Mouse (Mus musculus) MEL (cell line): ENCODE measurements around the gene Rasl12.

ENCODE experiments used
- BHLHE40 ChIP-seq: IDR thresholded peaks from 2 replicates; pipeline ENCODE4 v1.6.1; 2012; ENCODE audit warnings: low read depth, mild to moderate bottlenecking, inconsistent platforms, low read length, improper control_type of control experiment, borderline replicate concordance
- CTCF ChIP-seq, 3 experiments: IDR thresholded peaks in 2 of 3; conservative IDR thresholded peaks in 1 of 3; 2 replicates each; pipeline ENCODE4 v1.5.1; 2011 to 2012; ENCODE audit warnings: low read length in 3 of 3, low read depth in 2 of 3, mild to moderate bottlenecking in 2 of 3, improper control_type of control experiment in 1 of 3, inconsistent platforms in 1 of 3, mixed read lengths in 1 of 3, moderate library complexity in 1 of 3; ENCODE audit not compliant: control insufficient read depth in 1 of 3, insufficient read depth in 1 of 3, poor library complexity in 1 of 3, severe bottlenecking in 1 of 3
- EP300 ChIP-seq, 2 experiments: IDR thresholded peaks; 2 replicates each; pipeline ENCODE4 v1.6.1; 2011; ENCODE audit warnings: improper control_type of control experiment in 2 of 2, low read length in 2 of 2, low read depth in 1 of 2, mild to moderate bottlenecking in 1 of 2
- MXI1 ChIP-seq: IDR thresholded peaks from 2 replicates; pipeline ENCODE4 v1.6.1; 2011; ENCODE audit warnings: mild to moderate bottlenecking, low read depth, low read length, improper control_type of control experiment
- MYC ChIP-seq: IDR thresholded peaks from 2 replicates; pipeline ENCODE4 v1.6.1; 2011; ENCODE audit warnings: low read depth, mild to moderate bottlenecking, low read length, improper control_type of control experiment, moderate library complexity
- POLR2A ChIP-seq, 2 experiments: IDR thresholded peaks; 2 replicates each; pipeline ENCODE4 v1.6.1; 2011 to 2012; ENCODE audit warnings: low read length in 2 of 2, mild to moderate bottlenecking in 2 of 2, control low read depth in 1 of 2, improper control_type of control experiment in 1 of 2, low read depth in 1 of 2, moderate library complexity in 1 of 2; ENCODE audit not compliant: control insufficient read depth in 1 of 2, insufficient read depth in 1 of 2, poor library complexity in 1 of 2
- POLR2AphosphoS2 ChIP-seq: IDR thresholded peaks from 2 replicates; pipeline ENCODE4 v1.6.1; 2011; ENCODE audit warnings: low read length, improper control_type of control experiment
- SIN3A ChIP-seq: IDR thresholded peaks from 2 replicates; pipeline ENCODE4 v1.6.1; 2012; ENCODE audit warnings: low read length, improper control_type of control experiment, inconsistent platforms
- TAL1 ChIP-seq: IDR thresholded peaks from 2 replicates; pipeline ENCODE4 v1.6.1; 2012; ENCODE audit warnings: mild to moderate bottlenecking, inconsistent platforms, low read length, moderate library complexity, mixed read lengths
- TCF12 ChIP-seq: IDR thresholded peaks from 2 replicates; pipeline ENCODE4 v1.6.1; 2014; ENCODE audit warnings: low read depth, mild to moderate bottlenecking, inconsistent platforms, low read length, improper control_type of control experiment, moderate library complexity
- USF1 ChIP-seq: IDR thresholded peaks from 2 replicates; pipeline ENCODE4 v1.6.1; 2014; ENCODE audit warnings: low read depth, mild to moderate bottlenecking, inconsistent platforms, low read length, improper control_type of control experiment, moderate library complexity
- ZC3H11A ChIP-seq: IDR thresholded peaks from 2 replicates; pipeline ENCODE4 v1.6.1; 2012; ENCODE audit warnings: low read depth, mild to moderate bottlenecking, inconsistent platforms, low read length, improper control_type of control experiment

GRCm38 (mm10) chr9:65435211-65435610, 36.9 kb downstream of the Rasl12 start:
- TF ChIP-seq POLR2A (IDR thresholded peaks at IDR 0.05; ENCODE audit: control insufficient read depth in 1 of 2, insufficient read depth in 1 of 2, low read depth in 1 of 2, low read length in 2 of 2, poor library complexity in 1 of 2) (no peak), TCF12 (no peak), CTCF (IDR thresholded peaks at IDR 0.05 in 2 of 3, conservative IDR thresholded peaks at IDR 0.05 in 1 of 3; ENCODE audit: control insufficient read depth in 1 of 3, insufficient read depth in 1 of 3, low read depth in 2 of 3, low read length in 3 of 3, poor library complexity in 1 of 3, severe bottlenecking in 1 of 3) (no peak), BHLHE40 (no peak), EP300 (IDR thresholded peaks at IDR 0.05; ENCODE audit: low read depth in 1 of 2, low read length in 2 of 2) (no peak), USF1 (no peak), SIN3A (no peak), MYC (no peak), TAL1 (no peak), POLR2AphosphoS2 (no peak), MXI1 (no peak), ZC3H11A (no peak)
